Comparison of ENCODE assay signal across 1 mouse cellular context in genomic region chr17:24454756-24455522, GRCm38 (mm10).
TF ChIP-seq lines count a peak whose summit lies in the region.

No protein-coding gene starts in this region.

TF ChIP-seq in MEL, 35 proteins besides CTCF, POLR2A, EP300 and RAD21 (continued from another document):
- no peak for TF ChIP-seq USF2 (IDR thresholded peaks at IDR 0.05; ENCODE audit: borderline replicate concordance in 1 of 2, insufficient read depth in 1 of 2, low read depth in 1 of 2, low read length in 2 of 2)
- peak; percentile 89 for TF ChIP-seq HCFC1 (IDR thresholded peaks at IDR 0.05; ENCODE audit: low read depth, low read length)
- no peak; the same call in 1 of the 2 replicates for TF ChIP-seq USF1 (IDR thresholded peaks at IDR 0.05; ENCODE audit: low read depth, low read length)
- TF ChIP-seq MXI1 (IDR thresholded peaks at IDR 0.05; ENCODE audit: low read depth, low read length): peak; percentile 88
- TF ChIP-seq ETS1 (IDR thresholded peaks at IDR 0.05; ENCODE audit: low read depth, low read length): peak; percentile 19
- peak; percentile 96 for TF ChIP-seq NELFE (IDR thresholded peaks at IDR 0.05; ENCODE audit: low read depth, low read length)
- TF ChIP-seq TBP (IDR thresholded peaks at IDR 0.05; ENCODE audit: low read depth, low read length): peak; percentile 68; the same call in 1 of the 2 replicates
- peak; percentile 83 for TF ChIP-seq SIN3A (IDR thresholded peaks at IDR 0.05; ENCODE audit: low read length)
- peak; percentile 78 for TF ChIP-seq POLR2AphosphoS2 (IDR thresholded peaks at IDR 0.05; ENCODE audit: low read length)
- no peak for TF ChIP-seq MYB (IDR thresholded peaks at IDR 0.05; ENCODE audit: low read depth, low read length)
- TF ChIP-seq ELF1 (IDR thresholded peaks at IDR 0.05; ENCODE audit: low read depth, low read length): peak; percentile 91
- no peak for TF ChIP-seq GATA1 (IDR thresholded peaks at IDR 0.05; ENCODE audit: low read depth, low read length)
- peak; percentile 90 for TF ChIP-seq ZMIZ1 (IDR thresholded peaks at IDR 0.05; ENCODE audit: low read depth, low read length)
- peak; percentile 78 for TF ChIP-seq KAT2A (conservative IDR thresholded peaks at IDR 0.05; ENCODE audit: low read depth, low read length)
- no peak for TF ChIP-seq ZNF384 (IDR thresholded peaks at IDR 0.05; ENCODE audit: low read depth, low read length)
- peak; percentile 45; the same call in 1 of the 2 replicates for TF ChIP-seq TAL1 (IDR thresholded peaks at IDR 0.05; ENCODE audit: low read length)
- TF ChIP-seq TCF12 (IDR thresholded peaks at IDR 0.05; ENCODE audit: low read depth, low read length): peak; percentile 54
- no peak for TF ChIP-seq E2F4 (IDR thresholded peaks at IDR 0.05; ENCODE audit: borderline replicate concordance, low read depth, low read length)
- no peak for TF ChIP-seq MEF2A (IDR thresholded peaks at IDR 0.05; ENCODE audit: extremely low read depth, insufficient replicate concordance, low read depth, low read length, poor library complexity, severe bottlenecking)
- TF ChIP-seq SMC3 (IDR thresholded peaks at IDR 0.05; ENCODE audit: low read depth, low read length): no peak
- TF ChIP-seq MAFK (IDR thresholded peaks at IDR 0.05; ENCODE audit: borderline replicate concordance, low read depth, low read length): no peak
- TF ChIP-seq GABPA (IDR thresholded peaks at IDR 0.05; ENCODE audit: low read depth, low read length): no peak
- TF ChIP-seq MAZ (IDR thresholded peaks at IDR 0.05; ENCODE audit: low read depth, low read length): no peak; the same call in 1 of the 2 replicates
- no peak for TF ChIP-seq POLR2AphosphoS5 (IDR thresholded peaks at IDR 0.05; ENCODE audit: borderline replicate concordance, low read depth, low read length)
- TF ChIP-seq UBTF (IDR thresholded peaks at IDR 0.05; ENCODE audit: borderline replicate concordance, insufficient read depth, low read depth, low read length): no peak
- TF ChIP-seq MAX (IDR thresholded peaks at IDR 0.05; ENCODE audit: low read length): peak; percentile 77
- TF ChIP-seq CHD2 (IDR thresholded peaks at IDR 0.05; ENCODE audit: low read length): no peak
- TF ChIP-seq RCOR1 (IDR thresholded peaks at IDR 0.05; ENCODE audit: low read depth, low read length): no peak
TF ChIP-seq in MEL: peak in this region for 15.
